Mouse (Mus musculus) CH12.LX (cell line): Measurements from ENCODE around the gene Srp68. TPM values are rescaled to one million over a fixed set of nuclear protein-coding genes. Genes with fewer than 3 reads are reported as not detected.

Experiments used
- DNase-seq: peaks from one replicate; pipeline ENCODE4 v3.0.0-alpha.2; 2013; ENCODE audit errors: extremely low read depth
- H3K27ac ChIP-seq: 2 replicates; pipeline ENCODE4 v1.5.1; 2012; ENCODE audit warnings: low read depth, mild to moderate bottlenecking, control low read depth, moderate library complexity; ENCODE audit not compliant: insufficient read depth
- H3K27me3 ChIP-seq: replicated peaks from 2 replicates; pipeline ENCODE3; 2012; ENCODE audit warnings: inconsistent platforms
- H3K36me3 ChIP-seq, 2 experiments: replicated peaks in 1 of 2; 2 replicates each; pipeline versions ENCODE3 to v1.6.1; 2012; ENCODE audit warnings: inconsistent platforms in 1 of 2, low read length in 1 of 2, mild to moderate bottlenecking in 1 of 2, mixed read lengths in 1 of 2, moderate library complexity in 1 of 2; ENCODE audit not compliant: control insufficient read depth in 1 of 2, insufficient read depth in 1 of 2
- H3K4me1 ChIP-seq, 2 experiments: 2 replicates each; pipeline ENCODE4 v1.6.1; 2012; ENCODE audit warnings: inconsistent platforms in 1 of 2, moderate library complexity in 1 of 2; ENCODE audit not compliant: insufficient read depth in 2 of 2, control insufficient read depth in 1 of 2
- H3K4me2 ChIP-seq: 2 replicates; pipeline ENCODE4 v1.6.1; 2012; ENCODE audit warnings: low read depth, mild to moderate bottlenecking, control low read depth; ENCODE audit not compliant: poor library complexity, insufficient read depth, severe bottlenecking
- H3K4me3 ChIP-seq, 3 experiments: fragments of 150-350 bp in 1 of 3; sonication (generic) in 1 of 3; replicated peaks in 1 of 3; 2 replicates each; pipeline versions ENCODE3 to v1.5.1; 2011 to 2012; ENCODE audit warnings: low read depth in 2 of 3, low read length in 2 of 3, mild to moderate bottlenecking in 2 of 3, moderate library complexity in 2 of 3, control low read depth in 1 of 3, improper control_type of control experiment in 1 of 3, inconsistent platforms in 1 of 3, mixed read lengths in 1 of 3; ENCODE audit not compliant: poor library complexity in 1 of 3
- H3K79me2 ChIP-seq: replicated peaks from 2 replicates; pipeline ENCODE4 v1.6.1; 2012; ENCODE audit warnings: mild to moderate bottlenecking, moderate library complexity; ENCODE audit not compliant: control insufficient read depth, poor library complexity, insufficient read depth, severe bottlenecking; ENCODE audit errors: extremely low read depth
- H3K9ac ChIP-seq: 2 replicates; pipeline ENCODE4 v1.6.1; 2012; ENCODE audit warnings: low read depth, mild to moderate bottlenecking, control low read depth, moderate library complexity; ENCODE audit not compliant: insufficient read depth
- H3K9me3 ChIP-seq: replicated peaks from 2 replicates; pipeline ENCODE3; 2012; ENCODE audit warnings: low read length, inconsistent platforms, mixed read lengths
- BHLHE40 ChIP-seq: IDR thresholded peaks from 2 replicates; pipeline ENCODE4 v1.6.1; 2011; ENCODE audit warnings: mild to moderate bottlenecking, low read depth, low read length, improper control_type of control experiment
- CHD2 ChIP-seq: IDR thresholded peaks from 2 replicates; pipeline ENCODE4 v1.6.1; 2011; ENCODE audit warnings: low read length, improper control_type of control experiment
- CTCF ChIP-seq, 2 experiments: IDR thresholded peaks in 1 of 2; conservative IDR thresholded peaks in 1 of 2; 2 replicates each; pipeline ENCODE4 v1.5.1; 2011 to 2012; ENCODE audit warnings: low read depth in 2 of 2, low read length in 2 of 2, improper control_type of control experiment in 1 of 2, inconsistent platforms in 1 of 2, mild to moderate bottlenecking in 1 of 2, moderate library complexity in 1 of 2
- E2F4 ChIP-seq: IDR thresholded peaks from 2 replicates; pipeline ENCODE4 v1.6.1; 2011; ENCODE audit warnings: low read depth, low read length, improper control_type of control experiment; ENCODE audit not compliant: insufficient replicate concordance
- EP300 ChIP-seq: IDR thresholded peaks from 2 replicates; pipeline ENCODE4 v1.6.1; 2011; ENCODE audit warnings: low read length, improper control_type of control experiment
- ETS1 ChIP-seq: conservative IDR thresholded peaks from 2 replicates; pipeline ENCODE4 v1.6.1; 2012; ENCODE audit warnings: low read depth, mild to moderate bottlenecking, inconsistent platforms, low read length, improper control_type of control experiment, moderate library complexity
- GABPA ChIP-seq: IDR thresholded peaks from 2 replicates; pipeline ENCODE4 v1.6.1; 2012; ENCODE audit warnings: low read depth, low read length, improper control_type of control experiment, inconsistent platforms; ENCODE audit not compliant: insufficient replicate concordance
- HCFC1 ChIP-seq: IDR thresholded peaks from 2 replicates; pipeline ENCODE4 v1.6.1; 2012; ENCODE audit warnings: low read depth, mild to moderate bottlenecking, inconsistent platforms, low read length, improper control_type of control experiment
- IRF4 ChIP-seq: IDR thresholded peaks from 2 replicates; pipeline ENCODE4 v1.6.1; 2014; ENCODE audit warnings: low read depth, mild to moderate bottlenecking, inconsistent platforms, low read length, improper control_type of control experiment
- JUND ChIP-seq: conservative IDR thresholded peaks from 2 replicates; pipeline ENCODE4 v1.6.1; 2011; ENCODE audit warnings: low read depth, low read length, improper control_type of control experiment
- KAT2A ChIP-seq: IDR thresholded peaks from 2 replicates; pipeline ENCODE4 v1.6.1; 2012; ENCODE audit warnings: low read length, improper control_type of control experiment, inconsistent platforms; ENCODE audit not compliant: insufficient replicate concordance
- MAFK ChIP-seq: IDR thresholded peaks from 2 replicates; pipeline ENCODE4 v1.6.1; 2011; ENCODE audit warnings: low read length, improper control_type of control experiment; ENCODE audit not compliant: insufficient replicate concordance
- MAX ChIP-seq: IDR thresholded peaks from 2 replicates; pipeline ENCODE4 v1.6.1; 2011; ENCODE audit warnings: low read length, improper control_type of control experiment
- MYC ChIP-seq: IDR thresholded peaks from 2 replicates; pipeline ENCODE4 v1.6.1; 2011; ENCODE audit warnings: low read depth, mild to moderate bottlenecking, improper control_type of control experiment, low read length
- NELFE ChIP-seq: IDR thresholded peaks from 2 replicates; pipeline ENCODE4 v1.6.1; 2011; ENCODE audit warnings: low read depth, low read length, improper control_type of control experiment
- NRF1 ChIP-seq: IDR thresholded peaks from 2 replicates; pipeline ENCODE4 v1.6.1; 2014; ENCODE audit warnings: low read depth, mild to moderate bottlenecking, inconsistent platforms, low read length, improper control_type of control experiment, moderate library complexity
- POLR2A ChIP-seq: IDR thresholded peaks from 2 replicates; pipeline ENCODE4 v1.6.1; 2011; ENCODE audit warnings: low read depth, mild to moderate bottlenecking, improper control_type of control experiment, low read length
- POLR2AphosphoS2 ChIP-seq: IDR thresholded peaks from 2 replicates; pipeline ENCODE4 v1.6.1; 2011; ENCODE audit warnings: low read depth, low read length, improper control_type of control experiment
- RAD21 ChIP-seq: IDR thresholded peaks from 2 replicates; pipeline ENCODE4 v1.6.1; 2011; ENCODE audit warnings: low read depth, mild to moderate bottlenecking, low read length, improper control_type of control experiment, moderate library complexity
- SMC3 ChIP-seq: IDR thresholded peaks from 2 replicates; pipeline ENCODE4 v1.6.1; 2011; ENCODE audit warnings: low read depth, low read length, improper control_type of control experiment
- TCF12 ChIP-seq: IDR thresholded peaks from 2 replicates; pipeline ENCODE4 v1.6.1; 2014; ENCODE audit warnings: low read depth, mild to moderate bottlenecking, inconsistent platforms, low read length, improper control_type of control experiment
- UBTF ChIP-seq: IDR thresholded peaks from 2 replicates; pipeline ENCODE4 v1.6.1; 2012; ENCODE audit warnings: low read depth, mild to moderate bottlenecking, inconsistent platforms, low read length, improper control_type of control experiment, moderate library complexity
- USF2 ChIP-seq: conservative IDR thresholded peaks from 2 replicates; pipeline ENCODE4 v1.6.1; 2011; ENCODE audit warnings: low read depth, low read length, improper control_type of control experiment
- ZC3H11A ChIP-seq: IDR thresholded peaks from 2 replicates; pipeline ENCODE4 v1.6.1; 2012; ENCODE audit warnings: low read depth, mild to moderate bottlenecking, inconsistent platforms, low read length, improper control_type of control experiment
- ZNF384 ChIP-seq: IDR thresholded peaks from 2 replicates; pipeline ENCODE4 v1.6.1; 2012; ENCODE audit warnings: low read depth, low read length, improper control_type of control experiment, inconsistent platforms
- dilution Hi-C: fragments of 300-500 bp; cut with MboI; formaldehyde crosslinking; loops from 2 replicates; pipeline ENCODE4 v1.14.3; 2020; ENCODE audit warnings: low sequenced_read_pairs; ENCODE audit not compliant: extremely low pct_unique_long_range_greater_than_20kb, extremely low pct_ligation_motif_present
- in situ Hi-C: fragments of 300-500 bp; cut with MboI; formaldehyde crosslinking; loops from 3 replicates; pipeline ENCODE4 v1.14.3; 2019; ENCODE audit warnings: low sequenced_read_pairs, low pct_ligation_motif_present, low pct_unique_long_range_greater_than_20kb, mixed read lengths
- polyA plus RNA-seq: library from polyadenylated mRNA; unstranded; fragments of >175 nt; gene quantifications from 2 replicates; pipeline ENCODE4 v1.2.1, GENCODE M21; 2012; ENCODE audit warnings: low read depth; ENCODE audit not compliant: insufficient read length
- total RNA-seq, 2 experiments: library from RNA; depleted of rRNA; stranded (reverse); fragments of 300-350 nt in 1 of 2; fragments of >200 nt in 1 of 2; gene quantifications; 2 replicates each; pipeline ENCODE4 v1.2.3; 2012 to 2014

Srp68 gene
- total and polyA plus RNA-seq, 3 experiments, result 53.2 to 184 (median 74.7) TPM

DNA sequence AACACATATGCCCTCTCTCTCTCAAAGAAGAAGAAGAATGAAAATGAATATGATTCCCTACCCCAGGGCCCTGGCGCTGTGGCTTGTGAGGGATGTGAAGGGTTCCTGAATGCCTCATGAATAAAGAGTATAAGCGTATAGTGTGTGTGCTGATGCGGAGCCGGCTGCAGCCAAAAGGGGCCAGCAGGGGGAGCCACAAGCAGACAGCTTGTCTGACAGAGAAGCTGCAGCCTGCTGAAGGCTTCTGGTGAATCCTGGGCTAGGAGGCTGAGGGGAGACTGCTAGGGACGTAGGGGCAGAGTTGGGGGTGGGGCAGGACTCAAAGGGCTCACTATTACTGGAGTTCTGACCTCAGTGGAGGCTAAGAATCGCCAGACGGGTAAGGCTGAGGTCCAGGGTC is 58.8 kb downstream of the Srp68 start:
- Histone ChIP-seq H3K79me2 (no peaks in the 10 kb centered on the region), H3K27ac (no peak overlapping the region), H3K4me1 (peaks cover 21 to 38% of the 10 kb centered on the region in 2 experiments), H3K4me2 (no peak overlapping the region), H3K36me3 (peaks cover 9 to 34% of the 10 kb centered on the region in 2 experiments), H3K27me3 (no peaks in the 10 kb centered on the region), H3K4me3 (no peak overlapping the region)
- dilution Hi-C loops, result no loop called here
- in situ Hi-C loops, result no loop called here
- DNase-seq, result peak; percentile 56
- TF ChIP-seq NRF1 (no peak), MYC (no peak), NELFE (no peak), JUND (no peak), CTCF (conservative IDR thresholded peaks at IDR 0.05 in 1 of 2, IDR thresholded peaks at IDR 0.05 in 1 of 2; ENCODE audit: low read depth in 2 of 2, low read length in 2 of 2) (peak in 1 of 2 experiments; percentile 57; a peak in 3 of 4 replicates), RAD21 (peak; percentile 4), UBTF (no peak), CHD2 (no peak), SMC3 (peak; percentile 20; the same call in 1 of the 2 replicates), IRF4 (no peak), MAX (no peak)
- TF ChIP-seq, all 38 proteins: peak for 3
- Histone ChIP-seq H3K9ac (no peak overlapping the region), H3K9me3 (no peaks in the 10 kb centered on the region)

GRCm38 (mm10) chr11:116213877-116214510 is 60.0 kb downstream of the Srp68 start:
- Histone ChIP-seq H3K79me2 (no peaks in the 10 kb centered on the region), H3K4me2 (no peak overlapping the region), H3K4me1 (peaks cover 21 to 27% of the 10 kb centered on the region in 2 experiments), H3K4me3 (no peak overlapping the region), H3K9ac (no peak overlapping the region), H3K27ac (no peak overlapping the region), H3K9me3 (no peaks in the 10 kb centered on the region), H3K27me3 (no peaks in the 10 kb centered on the region), H3K36me3 (peaks cover 14 to 39% of the 10 kb centered on the region in 2 experiments)
- dilution Hi-C loops (no loop called here), in situ Hi-C loops (no loop called here)
- TF ChIP-seq KAT2A, result no peak
- TF ChIP-seq USF2, result no peak
- TF ChIP-seq GABPA, result no peak
- no peak for TF ChIP-seq ETS1
- no peak for TF ChIP-seq POLR2A
- no peak for TF ChIP-seq TCF12
- no peak for TF ChIP-seq HCFC1
- TF ChIP-seq NELFE, result no peak
- no peak for TF ChIP-seq IRF4
- no peak for TF ChIP-seq MAFK
- TF ChIP-seq NRF1, result no peak
- TF ChIP-seq ZNF384, result no peak
- no peak for TF ChIP-seq MAX
- no peak for TF ChIP-seq E2F4
- no peak for TF ChIP-seq POLR2AphosphoS2
- no peak for TF ChIP-seq SMC3
- no peak for TF ChIP-seq EP300
- TF ChIP-seq BHLHE40, result no peak
- TF ChIP-seq ZC3H11A, result no peak
- no peak for DNase-seq
